21 mouse cellular contexts compared by ENCODE assay signal in the genomic region with DNA sequence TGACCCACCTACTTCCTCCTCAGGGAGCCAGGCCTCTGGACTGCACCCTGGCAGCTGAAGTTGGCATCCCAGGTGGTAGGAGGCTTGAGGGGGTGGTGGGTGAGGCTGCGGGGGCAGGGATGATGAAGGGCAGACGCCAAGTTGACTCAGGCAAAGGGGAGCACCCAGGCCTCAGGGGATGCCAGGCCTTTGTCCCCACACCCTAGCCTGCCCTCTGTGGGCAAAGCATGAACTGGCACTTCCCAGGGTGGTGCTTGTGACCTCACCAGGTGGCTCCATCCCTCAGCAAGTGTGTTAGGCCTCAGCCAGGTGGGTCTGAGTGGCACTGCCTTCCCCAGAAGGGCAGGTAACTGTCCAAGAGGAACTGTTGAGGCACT. TPM values are rescaled to one million over a fixed set of nuclear protein-coding genes. Genes with fewer than 3 reads are reported as not detected.
DNase-seq lines count a peak whose midpoint lies in the region; ATAC-seq and TF ChIP-seq lines count a peak whose summit lies in the region.
"Had no signal": no experiment of that assay in that cellular context is flagged by ENCODE, and none has a peak within 500 bp of the region (broad histone marks: within the 10 kb centered on the region; RNA-seq: fewer than 3 reads in every experiment).

No protein-coding gene starts in this region.

- H3K4me3 ChIP-seq in hindbrain, embryonic 10.5 days, result peak overlapping the region; percentile 51; the same call in 1 of the 2 replicates
- no peak overlapping the region for H3K4me3 ChIP-seq in hindbrain, embryonic 11.5 days (ENCODE audit: low read depth, low read length)
- H3K4me3 ChIP-seq in liver, postnatal 0 days (ENCODE audit: low read depth, low read length), result no peak overlapping the region
- no peak overlapping the region for H3K4me3 ChIP-seq in liver, embryonic 11.5 days (ENCODE audit: low read depth, low read length)
- no peak overlapping the region for H3K4me3 ChIP-seq in bone marrow macrophage, adult 2 months (ENCODE audit: insufficient read depth, low read length)
- H3K4me3 ChIP-seq: erythroblast, embryonic 14.5 days had no signal

- no peak for TF ChIP-seq EP300 in liver, postnatal 0 days (IDR thresholded peaks at IDR 0.05; ENCODE audit: low read depth)

- TF ChIP-seq CTCF in liver, postnatal 0 days (IDR thresholded peaks at IDR 0.05; ENCODE audit: low read depth), result peak; percentile 20; the same call in 1 of the 2 replicates
- TF ChIP-seq CTCF in bone marrow macrophage, adult 2 months (IDR thresholded peaks at IDR 0.05; ENCODE audit: low read depth, low read length), result 0 out of 2 replicates have a peak, but pooled peaks have one; percentile 13

- no peak for DNase-seq in hindbrain, embryonic 10.5 days (ENCODE audit: low spot score)
- no peak for DNase-seq in hindbrain, embryonic 11.5 days (ENCODE audit: low spot score)
- no peak for DNase-seq in liver, postnatal 0 days
- no peak for DNase-seq in liver, embryonic 11.5 days (ENCODE audit: low spot score)
- no peak for DNase-seq in ovary, adult 18-20 months (ENCODE audit: low spot score)
- DNase-seq: cerebellum, adult 11-12 months; heart, postnatal 36 days; kidney, adult 11 months; kidney, postnatal 14 days; layer of hippocampus, postnatal 36 days; liver, embryonic 13.5 days; thymus, adult 2 months had no signal

- H3K9me3 ChIP-seq in hindbrain, embryonic 10.5 days, result no peaks in the 10 kb centered on the region
- H3K9me3 ChIP-seq in hindbrain, embryonic 11.5 days (ENCODE audit: control insufficient read depth, low read length), result no peaks in the 10 kb centered on the region
- H3K9me3 ChIP-seq in liver, postnatal 0 days (ENCODE audit: low read length), result no peaks in the 10 kb centered on the region
- H3K9me3 ChIP-seq in liver, embryonic 11.5 days (ENCODE audit: control insufficient read depth, low read length), result no peaks in the 10 kb centered on the region
- H3K9me3 ChIP-seq: heart, embryonic 15.5 days; limb, embryonic 13.5 days; liver, embryonic 13.5 days; midbrain, embryonic 13.5 days; stomach, embryonic 15.5 days had no signal

- no peak overlapping the region for H3K4me2 ChIP-seq in hindbrain, embryonic 11.5 days (replicated peaks; ENCODE audit: low read depth, low read length)
- no peak overlapping the region for H3K4me2 ChIP-seq in liver, postnatal 0 days (ENCODE audit: low read depth, low read length)
- no peak overlapping the region for H3K4me2 ChIP-seq in liver, embryonic 11.5 days

- no peak overlapping the region for H3K9ac ChIP-seq in hindbrain, embryonic 11.5 days (ENCODE audit: low read depth, low read length)
- H3K9ac ChIP-seq in liver, postnatal 0 days (replicated peaks), result no peak overlapping the region
- no peak overlapping the region for H3K9ac ChIP-seq in liver, embryonic 11.5 days (ENCODE audit: low read depth, low read length)
- H3K9ac ChIP-seq: liver, embryonic 13.5 days; stomach, embryonic 15.5 days had no signal

- TF ChIP-seq POLR2A in bone marrow macrophage, adult 2 months (IDR thresholded peaks at IDR 0.05; ENCODE audit: borderline replicate concordance, low read depth, low read length), result no peak

- H3K27ac ChIP-seq in hindbrain, embryonic 10.5 days, result no peak overlapping the region
- no peak overlapping the region for H3K27ac ChIP-seq in hindbrain, embryonic 11.5 days (ENCODE audit: low read depth, low read length)
- H3K27ac ChIP-seq in liver, postnatal 0 days (ENCODE audit: low read depth), result no peak overlapping the region
- no peak overlapping the region for H3K27ac ChIP-seq in liver, embryonic 11.5 days (ENCODE audit: low read depth, low read length)
- no peak overlapping the region for H3K27ac ChIP-seq in bone marrow macrophage, adult 2 months (ENCODE audit: insufficient read depth, low read depth, low read length)
- H3K27ac ChIP-seq: embryonic facial prominence, embryonic 12.5 days; heart, embryonic 15.5 days; limb, embryonic 13.5 days; liver, embryonic 13.5 days; midbrain, embryonic 13.5 days; stomach, embryonic 15.5 days had no signal

- H3K36me3 ChIP-seq in hindbrain, embryonic 10.5 days, result peaks cover 19% of the 10 kb centered on the region
- H3K36me3 ChIP-seq in hindbrain, embryonic 11.5 days (ENCODE audit: control insufficient read depth, insufficient read depth, low read length), result 0 out of 2 replicates have a peak, but pooled peaks cover 2% of the 10 kb centered on the region
- H3K36me3 ChIP-seq in liver, postnatal 0 days (replicated peaks; ENCODE audit: insufficient read depth, low read length), result 0 out of 2 replicates have a peak, but pooled peaks cover 6% of the 10 kb centered on the region
- H3K36me3 ChIP-seq in liver, embryonic 11.5 days (ENCODE audit: control insufficient read depth, insufficient read depth, low read length), result peaks cover 8% of the 10 kb centered on the region; the same call in 1 of the 2 replicates

- H3K27me3 ChIP-seq in hindbrain, embryonic 10.5 days (ENCODE audit: insufficient read depth, poor library complexity, severe bottlenecking), result peaks cover 59% of the 10 kb centered on the region
- peaks cover 52% of the 10 kb centered on the region for H3K27me3 ChIP-seq in hindbrain, embryonic 11.5 days (ENCODE audit: control insufficient read depth, insufficient read depth, low read length)
- H3K27me3 ChIP-seq in liver, postnatal 0 days (ENCODE audit: insufficient read depth, low read length), result peaks cover 56% of the 10 kb centered on the region
- H3K27me3 ChIP-seq in liver, embryonic 11.5 days (replicated peaks; ENCODE audit: control insufficient read depth, insufficient read depth, low read length), result peaks cover 56% of the 10 kb centered on the region

- no peak for ATAC-seq in hindbrain, embryonic 11.5 days (ENCODE audit: low FRiP score)
- no peak for ATAC-seq in liver, postnatal 0 days
- ATAC-seq in liver, embryonic 11.5 days (replicated peaks; ENCODE audit: low FRiP score), result no peak
- peak; percentile 11; the same call in 1 of the 2 replicates for ATAC-seq in megakaryocyte-erythroid progenitor cell, adult 5-6 weeks (replicated peaks; ENCODE audit: low FRiP score, low TSS enrichment, poor library complexity, severe bottlenecking)

- WGBS in hindbrain, embryonic 10.5 days, result 56% methylated on average over 2 of the region's 2 CpGs
- 71% methylated on average over 2 of the region's 2 CpGs for WGBS in hindbrain, embryonic 11.5 days
- 74% methylated on average over 2 of the region's 2 CpGs for WGBS in liver, postnatal 0 days (ENCODE audit: insufficient replicate concordance)
- WGBS in liver, embryonic 11.5 days, result 59% methylated on average over 2 of the region's 2 CpGs

- peaks cover 25% of the 10 kb centered on the region for H3K4me1 ChIP-seq in hindbrain, embryonic 10.5 days (replicated peaks)
- peaks cover 6% of the 10 kb centered on the region for H3K4me1 ChIP-seq in hindbrain, embryonic 11.5 days (replicated peaks; ENCODE audit: control insufficient read depth, insufficient read depth, low read length)
- H3K4me1 ChIP-seq in liver, postnatal 0 days (ENCODE audit: insufficient read depth), result peaks cover 14% of the 10 kb centered on the region
- H3K4me1 ChIP-seq in liver, embryonic 11.5 days (replicated peaks; ENCODE audit: control insufficient read depth, insufficient read depth, low read length), result peaks cover 19% of the 10 kb centered on the region
- peaks cover 2% of the 10 kb centered on the region; the same call in 1 of the 2 replicates for H3K4me1 ChIP-seq in bone marrow macrophage, adult 2 months (ENCODE audit: control insufficient read depth, insufficient read depth, low read length)

RNA-seq across cellular contexts. Expression of a gene that starts 7.5 kb away (rescaled TPM):
- 0.09 and 0.10 TPM in 2 replicates for polyA plus RNA-seq in hindbrain, embryonic 10.5 days (2016; fragmentation: Nextera tagmentation; extraction: Ambion mirVana)
- polyA plus RNA-seq in hindbrain, embryonic 11.5 days (2014; fragmentation: Nextera tagmentation; extraction: Ambion mirVana), result 0.10 and 0.17 TPM in 2 replicates
- not detected in 2 replicates for polyA plus RNA-seq in liver, postnatal 0 days (2015; fragmentation: Nextera tagmentation; extraction: Ambion mirVana)
- polyA plus RNA-seq in liver, embryonic 11.5 days (2014; fragmentation: Nextera tagmentation; extraction: Ambion mirVana), result not detected in 2 replicates
- polyA plus RNA-seq in bone marrow macrophage, adult 2 months (2012; ENCODE audit: insufficient read depth, insufficient read length, missing spikeins), result not detected in 2 replicates
- total RNA-seq in megakaryocyte-erythroid progenitor cell, adult 5-6 weeks (2014; fragmentation: Nextera tagmentation), result 0.20 TPM in 1 of 2 replicates, not detected in the other
- not detected in 2 replicates for total RNA-seq in megakaryocyte-erythroid progenitor cell, adult 5-6 weeks (2017)
- total RNA-seq: gastrocnemius, adult 8-10 months; heart, postnatal 36 days had no signal
- polyA plus RNA-seq: heart, embryonic 15.5 days; liver, embryonic 13.5 days had no signal

RNA-seq across cellular contexts. Expression of a gene that starts 16.9 kb away (rescaled TPM):
- 68.8 and 71.4 TPM in 2 replicates for polyA plus RNA-seq in hindbrain, embryonic 10.5 days (2016; fragmentation: Nextera tagmentation; extraction: Ambion mirVana)
- 45.7 and 49.8 TPM in 2 replicates for polyA plus RNA-seq in hindbrain, embryonic 11.5 days (2014; fragmentation: Nextera tagmentation; extraction: Ambion mirVana)
- polyA plus RNA-seq in liver, postnatal 0 days (2015; fragmentation: Nextera tagmentation; extraction: Ambion mirVana), result 51.6 and 52.5 TPM in 2 replicates
- polyA plus RNA-seq in liver, embryonic 11.5 days (2014; fragmentation: Nextera tagmentation; extraction: Ambion mirVana), result 97.4 and 108 TPM in 2 replicates
- polyA plus RNA-seq in bone marrow macrophage, adult 2 months (2012; ENCODE audit: insufficient read depth, insufficient read length, missing spikeins), result 51.4 and 57.0 TPM in 2 replicates
- 89.3 and 96.3 TPM in 2 replicates for total RNA-seq in megakaryocyte-erythroid progenitor cell, adult 5-6 weeks (2014; fragmentation: Nextera tagmentation)
- total RNA-seq in megakaryocyte-erythroid progenitor cell, adult 5-6 weeks (2017), result 22.6 and 23.6 TPM in 2 replicates

RNA-seq across cellular contexts. Expression of a gene that starts 16.9 kb away (rescaled TPM):
- polyA plus RNA-seq in hindbrain, embryonic 10.5 days (2016; fragmentation: Nextera tagmentation; extraction: Ambion mirVana), result 2.4 and 3.8 TPM in 2 replicates
- 2.4 and 2.5 TPM in 2 replicates for polyA plus RNA-seq in hindbrain, embryonic 11.5 days (2014; fragmentation: Nextera tagmentation; extraction: Ambion mirVana)
- polyA plus RNA-seq in liver, postnatal 0 days (2015; fragmentation: Nextera tagmentation; extraction: Ambion mirVana), result 0.94 and 1.1 TPM in 2 replicates
- polyA plus RNA-seq in liver, embryonic 11.5 days (2014; fragmentation: Nextera tagmentation; extraction: Ambion mirVana), result 2.0 and 2.1 TPM in 2 replicates
- polyA plus RNA-seq in bone marrow macrophage, adult 2 months (2012; ENCODE audit: insufficient read depth, insufficient read length, missing spikeins), result 9.7 and 11.0 TPM in 2 replicates
- total RNA-seq in megakaryocyte-erythroid progenitor cell, adult 5-6 weeks (2014; fragmentation: Nextera tagmentation), result 3.4 and 3.6 TPM in 2 replicates
- 3.6 and 4.7 TPM in 2 replicates for total RNA-seq in megakaryocyte-erythroid progenitor cell, adult 5-6 weeks (2017)

RNA-seq across cellular contexts. Expression of a gene that starts 37.8 kb away (rescaled TPM):
- polyA plus RNA-seq in hindbrain, embryonic 10.5 days (2016; fragmentation: Nextera tagmentation; extraction: Ambion mirVana), result 22.6 and 30.4 TPM in 2 replicates
- polyA plus RNA-seq in hindbrain, embryonic 11.5 days (2014; fragmentation: Nextera tagmentation; extraction: Ambion mirVana), result 4.2 and 5.8 TPM in 2 replicates
- 8.1 and 8.3 TPM in 2 replicates for polyA plus RNA-seq in liver, postnatal 0 days (2015; fragmentation: Nextera tagmentation; extraction: Ambion mirVana)
- 2.9 and 3.1 TPM in 2 replicates for polyA plus RNA-seq in liver, embryonic 11.5 days (2014; fragmentation: Nextera tagmentation; extraction: Ambion mirVana)
- 19.3 and 25.7 TPM in 2 replicates for polyA plus RNA-seq in bone marrow macrophage, adult 2 months (2012; ENCODE audit: insufficient read depth, insufficient read length, missing spikeins)
- total RNA-seq in megakaryocyte-erythroid progenitor cell, adult 5-6 weeks (2014; fragmentation: Nextera tagmentation), result 27.7 and 37.2 TPM in 2 replicates
- 14.6 and 14.7 TPM in 2 replicates for total RNA-seq in megakaryocyte-erythroid progenitor cell, adult 5-6 weeks (2017)

RNA-seq across cellular contexts. Expression of a gene that starts 52.0 kb away (rescaled TPM):
- 0.22 and 0.72 TPM in 2 replicates for polyA plus RNA-seq in hindbrain, embryonic 10.5 days (2016; fragmentation: Nextera tagmentation; extraction: Ambion mirVana)
- 0.22 and 0.38 TPM in 2 replicates for polyA plus RNA-seq in hindbrain, embryonic 11.5 days (2014; fragmentation: Nextera tagmentation; extraction: Ambion mirVana)
- 0.89 and 1.2 TPM in 2 replicates for polyA plus RNA-seq in liver, postnatal 0 days (2015; fragmentation: Nextera tagmentation; extraction: Ambion mirVana)
- polyA plus RNA-seq in liver, embryonic 11.5 days (2014; fragmentation: Nextera tagmentation; extraction: Ambion mirVana), result 2.3 and 2.4 TPM in 2 replicates
- polyA plus RNA-seq in bone marrow macrophage, adult 2 months (2012; ENCODE audit: insufficient read depth, insufficient read length, missing spikeins), result 0.60 TPM in 1 of 2 replicates, not detected in the other
- 0.47 and 4.2 TPM in 2 replicates for total RNA-seq in megakaryocyte-erythroid progenitor cell, adult 5-6 weeks (2014; fragmentation: Nextera tagmentation)
- total RNA-seq in megakaryocyte-erythroid progenitor cell, adult 5-6 weeks (2017), result 3.2 and 3.9 TPM in 2 replicates
